Mouse (Mus musculus): ENCODE results near the gene Parp16.

GRCm38 (mm10) chr9:65217661-65218060, 22.5 kb downstream of the Parp16 start:
- no peak for TF ChIP-seq CTCF (conservative IDR thresholded peaks at IDR 0.05; ENCODE audit: low read length)
- TF ChIP-seq NANOG (IDR thresholded peaks at IDR 0.05; ENCODE audit: borderline replicate concordance, low read length) = no peak
